Mouse (Mus musculus): Measurements from ENCODE around the gene Rasgrf2. TPM values are rescaled to one million over a fixed set of nuclear protein-coding genes. Genes with fewer than 3 reads are reported as not detected.

Rasgrf2 gene
- polyA plus RNA-seq, 1 experiment from 2014 or later, result 0.24 TPM

DNA sequence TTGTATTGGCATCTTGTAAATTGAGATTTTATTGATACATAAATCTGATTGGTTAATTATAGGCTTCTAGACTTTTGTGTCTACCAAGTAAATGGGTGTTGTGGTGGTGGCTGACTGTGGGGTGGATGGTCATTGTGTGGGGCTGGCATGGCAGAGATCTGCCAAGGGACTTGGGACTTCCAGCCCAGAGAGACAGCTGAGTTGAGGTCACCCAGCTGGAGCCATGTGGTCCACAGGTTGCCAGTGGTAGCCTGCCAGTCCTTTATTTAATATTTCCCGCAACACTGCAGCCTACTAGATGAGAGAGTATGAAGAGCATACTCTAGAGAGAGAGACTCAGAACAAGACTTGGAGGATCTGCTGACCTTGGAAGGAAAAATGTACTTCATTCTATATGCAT lies 150.0 kb downstream of the Rasgrf2 start:
- Histone ChIP-seq H3K27ac (no peak overlapping the region), H3K27me3 (no peaks in the 10 kb centered on the region), H3K9ac (no peak overlapping the region), H3K4me3 (replicated peaks) (no peak overlapping the region), H3K4me2 (no peak overlapping the region), H3K4me1 (peaks cover 4% of the 10 kb centered on the region), H3K9me3 (no peaks in the 10 kb centered on the region), H3K36me3 (replicated peaks) (no peaks in the 10 kb centered on the region)
- WGBS, result 96% methylated on average over 1 of the region's 1 CpGs
- no peak for ATAC-seq (ENCODE audit: low FRiP score)

DNA sequence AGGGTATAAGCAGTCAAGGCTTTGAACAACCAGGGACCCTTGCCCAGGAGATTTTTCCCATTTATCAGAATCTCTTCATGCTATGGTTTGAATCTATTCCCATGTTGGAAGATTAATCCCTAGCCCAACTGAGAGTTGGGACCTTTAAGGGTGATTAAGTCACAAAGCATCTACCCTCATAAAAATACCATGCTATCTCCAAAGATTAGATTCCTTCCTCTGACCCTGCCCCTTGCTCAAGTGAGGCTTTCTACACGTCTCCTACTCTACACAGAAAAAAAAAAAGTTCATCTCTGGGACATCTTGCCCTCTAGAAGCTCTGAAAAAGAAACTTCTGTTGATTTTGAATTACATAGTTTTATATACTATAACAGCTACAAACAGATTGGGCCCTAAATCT lies 154.5 kb downstream of the Rasgrf2 start:
- Histone ChIP-seq H3K9ac (no peak overlapping the region), H3K27ac (no peak overlapping the region), H3K4me3 (replicated peaks) (no peak overlapping the region), H3K27me3 (no peaks in the 10 kb centered on the region), H3K4me1 (no peaks in the 10 kb centered on the region), H3K4me2 (no peak overlapping the region), H3K9me3 (no peaks in the 10 kb centered on the region), H3K36me3 (replicated peaks) (no peaks in the 10 kb centered on the region)
- no peak for ATAC-seq (ENCODE audit: low FRiP score)
- WGBS, result 74% methylated on average over 1 of the region's 1 CpGs

- H3K36me3 ChIP-seq (replicated peaks), result no peaks in the 10 kb centered on the region
- no peaks in the 10 kb centered on the region for H3K9me3 ChIP-seq
- no peak overlapping the region for H3K27ac ChIP-seq
- WGBS, result 90% methylated on average over 2 of the region's 2 CpGs
- no peak overlapping the region for H3K4me2 ChIP-seq
- H3K27me3 ChIP-seq, result no peaks in the 10 kb centered on the region
- no peaks in the 10 kb centered on the region for H3K4me1 ChIP-seq
- H3K9ac ChIP-seq, result no peak overlapping the region
- no peak for ATAC-seq (ENCODE audit: low FRiP score)
- H3K4me3 ChIP-seq (replicated peaks), result no peak overlapping the region
Observed at GRCm38 (mm10) chr13:91976541-91976940, 154.9 kb downstream of the Rasgrf2 start.

- no peak for ATAC-seq (ENCODE audit: low FRiP score)
- Histone ChIP-seq H3K4me2 (no peak overlapping the region), H3K9me3 (no peaks in the 10 kb centered on the region), H3K9ac (no peak overlapping the region), H3K4me1 (no peaks in the 10 kb centered on the region), H3K27ac (no peak overlapping the region), H3K4me3 (replicated peaks) (no peak overlapping the region), H3K27me3 (no peaks in the 10 kb centered on the region), H3K36me3 (replicated peaks) (no peaks in the 10 kb centered on the region)
- WGBS, result 95% methylated on average over 1 of the region's 1 CpGs
Observed at GRCm38 (mm10) chr13:91974154-91974553, 157.3 kb downstream of the Rasgrf2 start.

- ATAC-seq (ENCODE audit: low FRiP score), result no peak
- no peaks in the 10 kb centered on the region for H3K4me1 ChIP-seq
- no peak overlapping the region for H3K9ac ChIP-seq
- 82% methylated on average over 3 of the region's 3 CpGs for WGBS
- no peak overlapping the region for H3K4me2 ChIP-seq
- no peaks in the 10 kb centered on the region for H3K9me3 ChIP-seq
- H3K27ac ChIP-seq, result no peak overlapping the region
- H3K4me3 ChIP-seq (replicated peaks), result no peak overlapping the region
- H3K36me3 ChIP-seq (replicated peaks), result no peaks in the 10 kb centered on the region
- H3K27me3 ChIP-seq, result no peaks in the 10 kb centered on the region
Observed at GRCm38 (mm10) chr13:91971246-91971645, 160.2 kb downstream of the Rasgrf2 start.

DNA sequence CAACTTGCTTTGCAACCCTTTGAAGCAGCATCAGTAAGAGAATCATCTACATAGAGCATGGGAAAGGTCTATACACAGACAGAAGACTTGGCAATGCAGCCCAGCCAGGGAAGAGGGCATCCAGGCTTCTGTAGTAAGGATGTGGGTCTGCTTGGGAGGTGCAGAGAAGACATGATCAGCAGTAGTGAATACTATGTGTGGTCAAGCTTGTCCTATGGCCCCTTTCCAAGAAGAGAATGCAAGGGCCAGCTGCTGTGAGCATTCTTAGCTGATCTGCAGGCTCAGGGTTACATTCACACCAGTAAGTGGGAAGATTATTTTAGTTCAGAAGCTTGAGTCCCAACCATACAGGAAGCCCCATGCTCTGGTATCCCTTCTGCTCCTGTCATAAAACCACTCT lies 175.0 kb downstream of the Rasgrf2 start:
- no peaks in the 10 kb centered on the region for H3K27me3 ChIP-seq
- no peaks in the 10 kb centered on the region for H3K4me1 ChIP-seq
- no peak overlapping the region for H3K9ac ChIP-seq
- H3K27ac ChIP-seq, result no peak overlapping the region
- no peak overlapping the region for H3K4me2 ChIP-seq
- H3K4me3 ChIP-seq (replicated peaks), result no peak overlapping the region
- H3K36me3 ChIP-seq (replicated peaks), result no peaks in the 10 kb centered on the region
- ATAC-seq (ENCODE audit: low FRiP score), result no peak
- H3K9me3 ChIP-seq, result no peaks in the 10 kb centered on the region

DNA sequence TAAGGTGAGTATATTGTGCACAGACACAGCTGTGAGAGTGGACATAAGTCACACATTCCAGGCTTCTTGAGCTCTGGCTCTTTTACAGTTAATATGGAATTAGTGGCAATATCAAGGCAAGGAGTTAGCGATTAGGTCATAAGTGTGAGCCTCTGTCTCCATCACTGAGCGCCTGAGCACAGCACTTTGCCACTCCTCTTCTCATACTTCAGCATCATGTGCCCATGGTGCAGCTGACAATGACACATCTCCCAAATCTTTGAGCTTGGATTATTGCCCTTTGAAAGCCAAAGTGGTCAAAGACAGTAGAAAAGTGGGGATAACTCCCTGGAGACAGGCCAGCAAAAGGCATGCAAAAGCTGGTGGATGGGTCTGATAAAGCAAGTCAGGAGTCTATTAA lies 175.8 kb downstream of the Rasgrf2 start:
- 85% methylated on average over 2 of the region's 2 CpGs for WGBS
- Histone ChIP-seq H3K4me2 (no peak overlapping the region), H3K4me3 (replicated peaks) (no peak overlapping the region), H3K36me3 (replicated peaks) (no peaks in the 10 kb centered on the region), H3K9ac (no peak overlapping the region), H3K4me1 (no peaks in the 10 kb centered on the region), H3K27me3 (no peaks in the 10 kb centered on the region), H3K9me3 (no peaks in the 10 kb centered on the region), H3K27ac (no peak overlapping the region)
- ATAC-seq (ENCODE audit: low FRiP score), result no peak

GRCm38 (mm10) chr13:91955175-91955574 lies 176.3 kb downstream of the Rasgrf2 start:
- Histone ChIP-seq H3K4me3 (replicated peaks) (no peak overlapping the region), H3K9me3 (no peaks in the 10 kb centered on the region), H3K27ac (no peak overlapping the region), H3K9ac (no peak overlapping the region), H3K36me3 (replicated peaks) (no peaks in the 10 kb centered on the region), H3K27me3 (no peaks in the 10 kb centered on the region), H3K4me1 (no peaks in the 10 kb centered on the region), H3K4me2 (no peak overlapping the region)
- ATAC-seq (ENCODE audit: low FRiP score), result no peak
- 97% methylated on average over 1 of the region's 1 CpGs for WGBS

DNA sequence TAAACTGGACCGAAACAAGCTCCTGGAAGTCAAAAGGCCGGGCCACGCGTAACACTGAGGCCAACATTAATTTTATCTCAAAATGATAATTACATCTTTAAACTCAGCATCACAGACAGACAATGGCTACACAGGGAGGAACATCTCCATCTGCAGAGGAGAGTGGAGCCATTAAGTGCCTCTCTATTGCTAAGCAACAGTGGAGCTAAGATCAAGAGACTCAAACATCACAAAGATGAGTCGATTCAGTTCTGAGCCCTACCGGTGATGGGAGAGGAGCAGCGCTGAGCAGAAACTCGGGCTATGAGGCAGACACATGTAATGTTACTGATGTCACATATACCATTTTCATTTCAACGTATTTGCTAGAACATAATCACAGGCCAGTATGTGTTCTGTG lies 191.3 kb downstream of the Rasgrf2 start:
- Histone ChIP-seq H3K4me1 (no peaks in the 10 kb centered on the region), H3K27me3 (no peaks in the 10 kb centered on the region), H3K36me3 (replicated peaks) (no peaks in the 10 kb centered on the region), H3K4me3 (replicated peaks) (no peak overlapping the region), H3K4me2 (no peak overlapping the region), H3K9ac (no peak overlapping the region), H3K27ac (no peak overlapping the region), H3K9me3 (no peaks in the 10 kb centered on the region)
- no peak for ATAC-seq (ENCODE audit: low FRiP score)
- WGBS, result 94% methylated on average over 9 of the region's 9 CpGs

DNA sequence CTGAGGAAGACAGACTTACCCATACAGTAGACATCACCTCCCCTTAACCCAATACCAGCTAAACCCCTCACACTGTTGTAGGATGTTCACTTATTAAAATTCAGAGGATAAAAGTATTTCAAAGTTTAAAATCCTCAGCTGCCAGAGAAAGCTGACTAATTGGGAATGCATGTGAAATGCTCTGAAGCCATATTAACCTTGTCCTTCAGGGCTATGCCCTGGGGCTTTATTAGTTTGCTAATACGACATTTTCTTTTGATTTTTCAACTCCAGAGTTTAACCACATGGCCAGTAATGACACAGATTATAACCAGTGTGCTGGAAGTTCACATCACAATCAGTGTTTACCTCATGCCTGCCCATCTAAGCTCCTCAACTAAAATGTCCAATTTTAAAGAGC lies 192.6 kb downstream of the Rasgrf2 start:
- ATAC-seq (ENCODE audit: low FRiP score), result no peak
- WGBS, result 55% methylated on average over 1 of the region's 1 CpGs

GRCm38 (mm10) chr13:91937232-91937631 lies 194.2 kb downstream of the Rasgrf2 start:
- H3K4me2 ChIP-seq, result no peak overlapping the region
- H3K36me3 ChIP-seq (replicated peaks), result no peaks in the 10 kb centered on the region
- H3K27me3 ChIP-seq, result no peaks in the 10 kb centered on the region
- no peak overlapping the region for H3K27ac ChIP-seq
- H3K4me1 ChIP-seq, result no peaks in the 10 kb centered on the region
- H3K9ac ChIP-seq, result no peak overlapping the region
- H3K4me3 ChIP-seq (replicated peaks), result no peak overlapping the region
- no peaks in the 10 kb centered on the region for H3K9me3 ChIP-seq
- ATAC-seq (ENCODE audit: low FRiP score), result no peak
- 81% methylated on average over 2 of the region's 2 CpGs for WGBS

More for the DNA sequence above, 192.6 kb downstream of the Rasgrf2 start:
- H3K4me1 ChIP-seq, result no peaks in the 10 kb centered on the region
- no peak overlapping the region for H3K4me2 ChIP-seq
- H3K27me3 ChIP-seq, result no peaks in the 10 kb centered on the region
- H3K27ac ChIP-seq, result no peak overlapping the region
- H3K9me3 ChIP-seq, result no peaks in the 10 kb centered on the region
- H3K36me3 ChIP-seq (replicated peaks), result no peaks in the 10 kb centered on the region
- H3K4me3 ChIP-seq (replicated peaks), result no peak overlapping the region
- H3K9ac ChIP-seq, result no peak overlapping the region

- 91% methylated on average over 1 of the region's 1 CpGs for WGBS
- ATAC-seq (ENCODE audit: low FRiP score), result no peak
- H3K27ac ChIP-seq, result no peak overlapping the region
- no peak overlapping the region for H3K4me2 ChIP-seq
- H3K4me3 ChIP-seq (replicated peaks), result no peak overlapping the region
- H3K9ac ChIP-seq, result no peak overlapping the region
- H3K4me1 ChIP-seq, result no peaks in the 10 kb centered on the region
- H3K9me3 ChIP-seq, result no peaks in the 10 kb centered on the region
- no peaks in the 10 kb centered on the region for H3K36me3 ChIP-seq (replicated peaks)
- no peaks in the 10 kb centered on the region for H3K27me3 ChIP-seq
Observed at GRCm38 (mm10) chr13:91932122-91932521, 199.3 kb downstream of the Rasgrf2 start.

- no peaks in the 10 kb centered on the region for H3K9me3 ChIP-seq
- WGBS, result 86% methylated on average over 7 of the region's 7 CpGs
- no peak overlapping the region for H3K27ac ChIP-seq
- no peak overlapping the region for H3K9ac ChIP-seq
- no peak overlapping the region for H3K4me3 ChIP-seq (replicated peaks)
- no peaks in the 10 kb centered on the region for H3K27me3 ChIP-seq
- H3K4me2 ChIP-seq, result no peak overlapping the region
- H3K36me3 ChIP-seq (replicated peaks), result no peaks in the 10 kb centered on the region
- no peak for ATAC-seq (ENCODE audit: low FRiP score)
- H3K4me1 ChIP-seq, result no peaks in the 10 kb centered on the region
Observed at GRCm38 (mm10) chr13:91929943-91930726, 201.3 kb downstream of the Rasgrf2 start.
